ENCODE assay signal across 12 mouse cellular contexts in genomic region chr15:98677977-98678376, GRCm38 (mm10). TPM values are rescaled to one million over a fixed set of nuclear protein-coding genes. Genes with fewer than 3 reads are reported as not detected.
DNase-seq lines count a peak whose midpoint lies in the region; ATAC-seq and TF ChIP-seq lines count a peak whose summit lies in the region.
"Had no signal": no experiment of that assay in that cellular context is flagged by ENCODE, and none has a peak within 500 bp of the region (broad histone marks: within the 10 kb centered on the region; RNA-seq: fewer than 3 reads in every experiment).

No protein-coding gene starts in this region.

- H3K27ac ChIP-seq in cerebellum, adult 2 months (ENCODE audit: insufficient read depth, low read length), result no peak overlapping the region
- H3K27ac ChIP-seq in heart, adult 2 months, result peak overlapping the region; percentile 47
- H3K27ac ChIP-seq in midbrain, embryonic 11.5 days (ENCODE audit: low read depth, low read length), result no peak overlapping the region
- H3K27ac ChIP-seq in midbrain, embryonic 16.5 days (ENCODE audit: low read length), result no peak overlapping the region
- H3K27ac ChIP-seq: limb, embryonic 12.5 days; macrophage had no signal

- TF ChIP-seq POLR2A in cerebellum, adult 2 months (IDR thresholded peaks at IDR 0.05; ENCODE audit: borderline replicate concordance, insufficient read depth, low read length), result no peak
- no peak for TF ChIP-seq POLR2A in heart, adult 2 months (IDR thresholded peaks at IDR 0.05; ENCODE audit: insufficient read depth, low read depth, low read length)

- peaks cover 4% of the 10 kb centered on the region; the same call in 1 of the 2 replicates for H3K4me1 ChIP-seq in cerebellum, adult 2 months (ENCODE audit: control insufficient read depth, insufficient read depth, low read length)
- H3K4me1 ChIP-seq in heart, adult 2 months (ENCODE audit: control insufficient read depth, insufficient read depth, low read length), result peaks cover under 1% of the 10 kb centered on the region
- H3K4me1 ChIP-seq in midbrain, embryonic 11.5 days (ENCODE audit: control insufficient read depth, insufficient read depth, low read length), result peaks cover 41% of the 10 kb centered on the region
- peaks cover 31% of the 10 kb centered on the region for H3K4me1 ChIP-seq in midbrain, embryonic 16.5 days (ENCODE audit: control insufficient read depth, insufficient read depth, low read length)

- H3K4me2 ChIP-seq in midbrain, embryonic 11.5 days, result peak overlapping the region; percentile 95
- no peak overlapping the region for H3K4me2 ChIP-seq in midbrain, embryonic 16.5 days (ENCODE audit: low read length)

- no peaks in the 10 kb centered on the region for H3K79me2 ChIP-seq in heart, adult 2 months (replicated peaks; ENCODE audit: control insufficient read depth, insufficient read depth, low read length)

- TF ChIP-seq EP300 in heart, adult 2 months (IDR thresholded peaks at IDR 0.05; ENCODE audit: insufficient read depth, low read depth, low read length), result no peak

- H3K9ac ChIP-seq in heart, adult 2 months (ENCODE audit: low read depth, low read length), result no peak overlapping the region
- H3K9ac ChIP-seq in midbrain, embryonic 11.5 days (ENCODE audit: low read length), result no peak overlapping the region
- H3K9ac ChIP-seq in midbrain, embryonic 16.5 days (ENCODE audit: low read depth, low read length), result no peak overlapping the region
- H3K9ac ChIP-seq: limb, embryonic 12.5 days; liver, postnatal 0 days had no signal

- no peak for TF ChIP-seq CTCF in cerebellum, adult 2 months (IDR thresholded peaks at IDR 0.05; ENCODE audit: borderline replicate concordance, insufficient read depth, low read depth, low read length)
- TF ChIP-seq CTCF in heart, adult 2 months (IDR thresholded peaks at IDR 0.05), result no peak

- H3K36me3 ChIP-seq in heart, adult 2 months (ENCODE audit: control insufficient read depth, insufficient read depth, low read length), result no peaks in the 10 kb centered on the region
- no peaks in the 10 kb centered on the region; the same call in 1 of the 2 replicates for H3K36me3 ChIP-seq in midbrain, embryonic 11.5 days (ENCODE audit: control insufficient read depth, insufficient read depth, low read length)
- H3K36me3 ChIP-seq in midbrain, embryonic 16.5 days (ENCODE audit: control insufficient read depth, insufficient read depth, low read length), result no peaks in the 10 kb centered on the region
- H3K36me3 ChIP-seq: limb, embryonic 12.5 days had no signal

- no peak overlapping the region for H3K4me3 ChIP-seq in cerebellum, adult 2 months (replicated peaks; ENCODE audit: insufficient read depth, low read depth, low read length)
- no peak overlapping the region for H3K4me3 ChIP-seq in heart, adult 2 months
- H3K4me3 ChIP-seq in midbrain, embryonic 11.5 days (ENCODE audit: low read depth, low read length), result no peak overlapping the region
- no peak overlapping the region for H3K4me3 ChIP-seq in midbrain, embryonic 16.5 days (ENCODE audit: low read depth, low read length)

- H3K9me3 ChIP-seq in midbrain, embryonic 11.5 days (ENCODE audit: control insufficient read depth, low read length), result no peaks in the 10 kb centered on the region
- no peaks in the 10 kb centered on the region for H3K9me3 ChIP-seq in midbrain, embryonic 16.5 days (replicated peaks; ENCODE audit: control insufficient read depth, low read length, poor library complexity, severe bottlenecking)
- H3K9me3 ChIP-seq: limb, embryonic 12.5 days had no signal

- no peak for ATAC-seq in midbrain, embryonic 11.5 days (ENCODE audit: low FRiP score)
- no peak for ATAC-seq in midbrain, embryonic 16.5 days

- WGBS in cerebellum, adult 2 months, result 36% methylated on average over 7 of the region's 7 CpGs
- WGBS in heart, adult 2 months, result 62% methylated on average over 7 of the region's 7 CpGs
- WGBS in midbrain, embryonic 11.5 days, result 69% methylated on average over 7 of the region's 7 CpGs
- 60% methylated on average over 7 of the region's 7 CpGs for WGBS in midbrain, embryonic 16.5 days

- H3K27me3 ChIP-seq in cerebellum, adult 2 months (ENCODE audit: control insufficient read depth, insufficient read depth, low read length), result no peaks in the 10 kb centered on the region
- H3K27me3 ChIP-seq in heart, adult 2 months (ENCODE audit: control insufficient read depth, insufficient read depth, low read length), result no peaks in the 10 kb centered on the region
- peaks cover 2% of the 10 kb centered on the region; the same call in 1 of the 2 replicates for H3K27me3 ChIP-seq in midbrain, embryonic 11.5 days (ENCODE audit: control insufficient read depth, insufficient read depth, low read length)
- H3K27me3 ChIP-seq in midbrain, embryonic 16.5 days (ENCODE audit: control insufficient read depth, insufficient read depth, low read depth, low read length), result no peaks in the 10 kb centered on the region

- intact Hi-C loops in heart, adult 2 months (cut with DNase I), result no loop called here

- peak; percentile 32 to 43 for DNase-seq in cerebellum, adult 2 months
- DNase-seq in cerebellum, postnatal 4 days (ENCODE audit: low spot score in 2 of 2), result no peak
- DNase-seq in heart, adult 2 months, result no peak
- no peak for DNase-seq in heart, postnatal 4 days
- no peak for DNase-seq in midbrain, embryonic 11.5 days (ENCODE audit: low spot score, missing footprints)
- DNase-seq in left cerebral cortex, adult 11 months (ENCODE audit: low spot score), result no peak
- no peak for DNase-seq in lung, postnatal 25 days (ENCODE audit: low spot score)

RNA-seq across cellular contexts. Expression of gene Rnd1, which starts 0.7 kb away (rescaled TPM):
- 42.4 and 47.4 TPM in 2 replicates for polyA plus RNA-seq in cerebellum, adult 2 months (2012; rRNA removed)
- 1 to 10 TPM; 1.1 to 1.3 TPM for total RNA-seq in heart, adult 2 months (2021)
- polyA plus RNA-seq in heart, adult 2 months (2012; rRNA removed), result 2.6 and 3.3 TPM in 2 replicates
- 1 to 10 TPM; 1.5 TPM for total RNA-seq in heart, postnatal 4 days (2021)
- polyA plus RNA-seq in midbrain, embryonic 11.5 days (2014; fragmentation: Nextera tagmentation; extraction: Ambion mirVana), result 6.1 and 6.3 TPM in 2 replicates
- polyA plus RNA-seq in midbrain, embryonic 16.5 days (2015; fragmentation: Nextera tagmentation; extraction: Ambion mirVana), result 15.5 and 19.8 TPM in 2 replicates

RNA-seq across cellular contexts. Expression of gene Ddx23, which starts 15.3 kb away (rescaled TPM):
- polyA plus RNA-seq in cerebellum, adult 2 months (2012; rRNA removed), result 69.4 and 71.7 TPM in 2 replicates
- total RNA-seq in heart, adult 2 months (2021), result 10 to 100 TPM; 47.9 to 55.4 TPM
- polyA plus RNA-seq in heart, adult 2 months (2012; rRNA removed), result 18.9 and 30.7 TPM in 2 replicates
- total RNA-seq in heart, postnatal 4 days (2021), result 10 to 100 TPM; 57.6 to 59.6 TPM
- polyA plus RNA-seq in midbrain, embryonic 11.5 days (2014; fragmentation: Nextera tagmentation; extraction: Ambion mirVana), result 24.8 and 24.9 TPM in 2 replicates
- polyA plus RNA-seq in midbrain, embryonic 16.5 days (2015; fragmentation: Nextera tagmentation; extraction: Ambion mirVana), result 17.8 and 18.9 TPM in 2 replicates

RNA-seq across cellular contexts. Expression of gene Ccdc65, which starts 30.0 kb away (rescaled TPM):
- polyA plus RNA-seq in cerebellum, adult 2 months (2012; rRNA removed), result 4.8 TPM in 2 replicates
- total RNA-seq in heart, adult 2 months (2021), result under 1 TPM; 0.11 to 0.16 TPM
- 0.15 and 0.37 TPM in 2 replicates for polyA plus RNA-seq in heart, adult 2 months (2012; rRNA removed)
- under 1 TPM; 0.38 to 0.55 TPM for total RNA-seq in heart, postnatal 4 days (2021)
- 0.71 and 1.4 TPM in 2 replicates for polyA plus RNA-seq in midbrain, embryonic 11.5 days (2014; fragmentation: Nextera tagmentation; extraction: Ambion mirVana)
- polyA plus RNA-seq in midbrain, embryonic 16.5 days (2015; fragmentation: Nextera tagmentation; extraction: Ambion mirVana), result 9.3 and 12.0 TPM in 2 replicates
- total RNA-seq: gastrocnemius, postnatal 10 days had no signal
- polyA plus RNA-seq: liver, postnatal 0 days had no signal

RNA-seq across cellular contexts. Expression of gene Cacnb3, which starts 47.3 kb away (rescaled TPM):
- polyA plus RNA-seq in cerebellum, adult 2 months (2012; rRNA removed), result 65.4 and 69.7 TPM in 2 replicates
- total RNA-seq in heart, adult 2 months (2021), result 1 to 10 TPM; 2.6 to 2.7 TPM
- 6.5 and 7.7 TPM in 2 replicates for polyA plus RNA-seq in heart, adult 2 months (2012; rRNA removed)
- total RNA-seq in heart, postnatal 4 days (2021), result 10 to 100 TPM; 15.5 to 15.8 TPM
- polyA plus RNA-seq in midbrain, embryonic 11.5 days (2014; fragmentation: Nextera tagmentation; extraction: Ambion mirVana), result 35.5 and 39.5 TPM in 2 replicates
- polyA plus RNA-seq in midbrain, embryonic 16.5 days (2015; fragmentation: Nextera tagmentation; extraction: Ambion mirVana), result 198 and 205 TPM in 2 replicates

RNA-seq across cellular contexts. Expression of gene Fkbp11, which starts 50.0 kb away (rescaled TPM):
- polyA plus RNA-seq in cerebellum, adult 2 months (2012; rRNA removed), result 4.1 and 4.7 TPM in 2 replicates
- 1 to 10 TPM; 5.1 to 5.8 TPM for total RNA-seq in heart, adult 2 months (2021)
- 3.2 and 4.8 TPM in 2 replicates for polyA plus RNA-seq in heart, adult 2 months (2012; rRNA removed)
- 10 to 100 TPM; 11.0 to 12.8 TPM for total RNA-seq in heart, postnatal 4 days (2021)
- 10.3 and 10.5 TPM in 2 replicates for polyA plus RNA-seq in midbrain, embryonic 11.5 days (2014; fragmentation: Nextera tagmentation; extraction: Ambion mirVana)
- 2.3 and 4.0 TPM in 2 replicates for polyA plus RNA-seq in midbrain, embryonic 16.5 days (2015; fragmentation: Nextera tagmentation; extraction: Ambion mirVana)

Comparison
In these comparisons a context has a peak if more than half of its experiments do, and no peak if none do; other contexts are left out.
1. DNase-seq: peak in cerebellum, adult 2 months (2 of 2); none in cerebellum, postnatal 4 days (0 of 2), heart, adult 2 months (0 of 2), heart, postnatal 4 days (single experiment), midbrain, embryonic 11.5 days (single experiment), left cerebral cortex, adult 11 months (single experiment) and lung, postnatal 25 days (single experiment).